Mouse (Mus musculus) heart, postnatal 0 days (tissue): Measurements from ENCODE around the gene Ccdc144b. TPM values are rescaled to one million over a fixed set of nuclear protein-coding genes. Genes with fewer than 3 reads are reported as not detected.

Source experiments
- ATAC-seq: fragments of 200-750 bp; cut with Nextera tagmentation; 2 replicates; pipeline ENCODE4 v1.8.0; 2017; ENCODE audit warnings: low read depth, moderate number of reproducible peaks, moderate library complexity; ENCODE audit not compliant: insufficient read depth
- DNase-seq: peaks from one replicate; pipeline ENCODE4 v3.0.0-alpha.2; 2016; ENCODE audit warnings: low spot score
- H3K27ac ChIP-seq: fragments of 300-500 bp; sonication (generic); 2 replicates; pipeline ENCODE4 v1.5.1; 2014; ENCODE audit warnings: low read depth, mild to moderate bottlenecking
- H3K27me3 ChIP-seq: fragments of 300-500 bp; sonication (generic); 2 replicates; pipeline ENCODE4 v1.6.1; 2014; ENCODE audit warnings: low read length, mixed read lengths; ENCODE audit not compliant: control insufficient read depth, insufficient read depth
- H3K36me3 ChIP-seq: fragments of 300-500 bp; sonication (generic); replicated peaks from 2 replicates; pipeline ENCODE4 v1.6.1; 2014; ENCODE audit warnings: low read length, mixed read lengths; ENCODE audit not compliant: control insufficient read depth, insufficient read depth
- H3K4me1 ChIP-seq: fragments of 300-500 bp; sonication (generic); 2 replicates; pipeline ENCODE4 v1.6.1; 2014; ENCODE audit warnings: antibody characterized with exemption; ENCODE audit not compliant: control insufficient read depth, insufficient read depth
- H3K4me2 ChIP-seq: fragments of 300-500 bp; sonication (generic); 2 replicates; pipeline ENCODE4 v1.6.1; 2014; ENCODE audit warnings: low read depth, mild to moderate bottlenecking, low read length, moderate library complexity
- H3K4me3 ChIP-seq: fragments of 300-500 bp; sonication (generic); 2 replicates; pipeline ENCODE4 v1.5.1; 2014; ENCODE audit warnings: low read depth, low read length
- H3K9ac ChIP-seq: fragments of 300-500 bp; sonication (generic); replicated peaks from 2 replicates; pipeline ENCODE4 v1.6.1; 2014; ENCODE audit warnings: low read depth, low read length, mixed read lengths
- H3K9me3 ChIP-seq: fragments of 300-500 bp; sonication (generic); replicated peaks from 2 replicates; pipeline ENCODE4 v1.6.1; 2016; ENCODE audit warnings: low read length; ENCODE audit not compliant: control insufficient read depth
- CTCF ChIP-seq: IDR thresholded peaks from 2 replicates; pipeline ENCODE4 v1.5.1; 2016; ENCODE audit warnings: antibody characterized with exemption, control low read depth, low read depth
- EP300 ChIP-seq: IDR thresholded peaks from 2 replicates; pipeline ENCODE4 v1.6.1; 2016; ENCODE audit warnings: antibody characterized with exemption, low read depth
- WGBS: fragments of 180-500 bp; shearing (Covaris S2); extraction: QIAGEN DNeasy Blood & Tissue Kit; methylation state at CpG from one replicate; pipeline ENCODE4 v1.1.7; 2014; 5-methylcytosine and 5-hydroxymethylcytosine counted together
- polyA plus RNA-seq: library from polyadenylated mRNA; unstranded; fragments of >200 nt; fragmentation: Nextera tagmentation; extraction: Ambion mirVana; gene quantifications from 2 replicates; pipeline ENCODE4 v1.2.1, GENCODE M21; 2015
- total RNA-seq: library from RNA; depleted of rRNA; stranded (reverse); fragments of >200 nt; gene quantifications from 2 replicates; pipeline ENCODE4 v1.2.3, GENCODE M21; 2014; ENCODE audit warnings: low replicate concordance; rRNA removed

Gene Ccdc144b
- total RNA-seq: not detected in 2 replicates
- polyA plus RNA-seq: 0.04 TPM in 2 replicates

- Histone ChIP-seq H3K27ac (no peak within 1 kb of the TSS), H3K9ac (no peak within 1 kb of the TSS), H3K4me1 (no peaks in the 10 kb centered on the region), H3K4me2 (no peak within 1 kb of the TSS), H3K36me3 (no peaks in the 10 kb centered on the region), H3K27me3 (no peaks in the 10 kb centered on the region), H3K9me3 (no peaks in the 10 kb centered on the region), H3K4me3 (no peak within 1 kb of the TSS)
- TF ChIP-seq EP300 (no peak), CTCF (no peak)
- ATAC-seq: no peak
- DNase-seq: no peak
- WGBS: 90% methylated on average over 6 of the region's 6 CpGs
Measured at GRCm38 (mm10) chr3:36053447-36053846, at the start of gene Ccdc144b. Ccdc144b (minus strand) TSS chr3:36053547.

- no peak for ATAC-seq
- 88% methylated on average over 2 of the region's 2 CpGs for WGBS
Measured at GRCm38 (mm10) chr3:36095371-36095770, 42.0 kb upstream of the Ccdc144b start.

GRCm38 (mm10) chr3:36087591-36087990, 34.2 kb upstream of the Ccdc144b start:
- TF ChIP-seq CTCF (no peak), EP300 (no peak)
- no peak overlapping the region for H3K27ac ChIP-seq
- no peak overlapping the region for H3K9ac ChIP-seq
- no peak for DNase-seq
- no peaks in the 10 kb centered on the region for H3K27me3 ChIP-seq
- 85% methylated on average over 9 of the region's 9 CpGs for WGBS
- no peak for ATAC-seq
- no peak overlapping the region for H3K4me3 ChIP-seq
- no peak overlapping the region for H3K4me2 ChIP-seq
- no peaks in the 10 kb centered on the region for H3K9me3 ChIP-seq
- H3K4me1 ChIP-seq: no peaks in the 10 kb centered on the region
- H3K36me3 ChIP-seq: peaks cover 73% of the 10 kb centered on the region

More at GRCm38 (mm10) chr3:36095371-36095770, 42.0 kb upstream of the Ccdc144b start:
- no peak for TF ChIP-seq EP300
- TF ChIP-seq CTCF: no peak
- Histone ChIP-seq H3K36me3 (peaks cover 7% of the 10 kb centered on the region; the same call in 1 of the 2 replicates), H3K9ac (no peak overlapping the region), H3K4me1 (no peaks in the 10 kb centered on the region), H3K4me2 (no peak overlapping the region), H3K4me3 (no peak overlapping the region), H3K27me3 (no peaks in the 10 kb centered on the region), H3K27ac (no peak overlapping the region), H3K9me3 (no peaks in the 10 kb centered on the region)
- DNase-seq: no peak

GRCm38 (mm10) chr3:36085394-36085793, 32.0 kb upstream of the Ccdc144b start:
- no peak overlapping the region for H3K27ac ChIP-seq
- H3K4me1 ChIP-seq: no peaks in the 10 kb centered on the region
- DNase-seq (no peak), ATAC-seq (no peak)
- TF ChIP-seq CTCF (no peak), EP300 (no peak)
- 88% methylated on average over 5 of the region's 5 CpGs for WGBS
- H3K4me2 ChIP-seq: no peak overlapping the region
- H3K4me3 ChIP-seq: no peak overlapping the region
- no peaks in the 10 kb centered on the region for H3K27me3 ChIP-seq
- no peaks in the 10 kb centered on the region for H3K9me3 ChIP-seq
- H3K9ac ChIP-seq: no peak overlapping the region
- H3K36me3 ChIP-seq: peaks cover 88% of the 10 kb centered on the region

GRCm38 (mm10) chr3:36083381-36083780, 30.0 kb upstream of the Ccdc144b start:
- Histone ChIP-seq H3K9me3 (no peaks in the 10 kb centered on the region), H3K27ac (no peak overlapping the region), H3K4me1 (no peaks in the 10 kb centered on the region), H3K9ac (no peak overlapping the region), H3K27me3 (no peaks in the 10 kb centered on the region), H3K4me3 (no peak overlapping the region), H3K36me3 (peaks cover 88% of the 10 kb centered on the region), H3K4me2 (no peak overlapping the region)
- TF ChIP-seq EP300 (no peak), CTCF (no peak)
- WGBS: 89% methylated on average over 7 of the region's 7 CpGs
- ATAC-seq (no peak), DNase-seq (no peak)

GRCm38 (mm10) chr3:36082843-36083242, 29.5 kb upstream of the Ccdc144b start:
- Histone ChIP-seq H3K9ac (no peak overlapping the region), H3K27ac (no peak overlapping the region), H3K9me3 (no peaks in the 10 kb centered on the region), H3K27me3 (no peaks in the 10 kb centered on the region), H3K4me3 (no peak overlapping the region), H3K4me1 (no peaks in the 10 kb centered on the region), H3K36me3 (peaks cover 88% of the 10 kb centered on the region), H3K4me2 (no peak overlapping the region)
- TF ChIP-seq EP300 (no peak), CTCF (no peak)
- 94% methylated on average over 4 of the region's 4 CpGs for WGBS
- ATAC-seq (no peak), DNase-seq (no peak)
